Mouse (Mus musculus) gastrocnemius, adult 2 months (tissue): ENCODE measurements at regions not wholly inside any gene's neighbourhood (a gene's known extent, or its start where the extent isn't known, plus 50 kb on each side); places are given as distances from the start of the nearest gene placed in this dataset.

ENCODE experiments used
- DNase-seq: peaks from one replicate; pipeline ENCODE4 v3.0.0; 2022
- H3K27ac ChIP-seq: fragments of 200-600 bp; 2 replicates; pipeline ENCODE4 v1.8.1; 2022; ENCODE audit warnings: mild to moderate bottlenecking
- H3K4me3 ChIP-seq: fragments of 200-600 bp; 2 replicates; pipeline ENCODE4 v1.8.1; 2022; ENCODE audit warnings: mild to moderate bottlenecking, moderate library complexity
- CTCF ChIP-seq: fragments of 200-600 bp; IDR thresholded peaks from 2 replicates; pipeline ENCODE4 v1.8.1; 2022; ENCODE audit warnings: antibody characterized with exemption, mild to moderate bottlenecking, moderate library complexity
- intact Hi-C: fragments of 180-260 bp; cut with DNase I; formaldehyde crosslinking; loops from one replicate; pipeline ENCODE4 v1.15.1; 2025

GRCm38 (mm10) chr6:11647651-11648050 is 259.6 kb downstream of the Ndufa4 start:
- TF ChIP-seq CTCF = no peak
- Histone ChIP-seq H3K4me3 (no peak overlapping the region), H3K27ac (no peak overlapping the region)
- no peak for DNase-seq
- intact Hi-C loops = no loop called here

GRCm38 (mm10) chr6:11613331-11613730 is 294.0 kb downstream of the Ndufa4 start:
- Histone ChIP-seq H3K4me3 (no peak overlapping the region), H3K27ac (no peak overlapping the region)
- intact Hi-C loops = no loop called here
- DNase-seq = no peak
- TF ChIP-seq CTCF = no peak

GRCm38 (mm10) chr6:11608214-11608613 is 299.1 kb downstream of the Ndufa4 start:
- no peak for DNase-seq
- Histone ChIP-seq H3K4me3 (no peak overlapping the region), H3K27ac (no peak overlapping the region)
- intact Hi-C loops = no loop called here
- no peak for TF ChIP-seq CTCF

GRCm38 (mm10) chr6:11607696-11608095 is 299.6 kb downstream of the Ndufa4 start:
- Histone ChIP-seq H3K4me3 (no peak overlapping the region), H3K27ac (no peak overlapping the region)
- intact Hi-C loops = no loop called here
- TF ChIP-seq CTCF = no peak
- DNase-seq = no peak

GRCm38 (mm10) chr6:11606055-11606454 is 301.2 kb downstream of the Ndufa4 start:
- no peak for DNase-seq
- Histone ChIP-seq H3K4me3 (no peak overlapping the region), H3K27ac (no peak overlapping the region)
- intact Hi-C loops = no loop called here
- no peak for TF ChIP-seq CTCF

- intact Hi-C loops = no loop called here
- Histone ChIP-seq H3K27ac (no peak overlapping the region), H3K4me3 (no peak overlapping the region)
- no peak for DNase-seq
- no peak for TF ChIP-seq CTCF
These were observed 301.8 kb downstream of the Ndufa4 start for GRCm38 (mm10) chr6:11605526-11605925.

- H3K4me3 ChIP-seq = no peak overlapping the region
- no peak overlapping the region for H3K27ac ChIP-seq
- no peak for DNase-seq
- TF ChIP-seq CTCF = no peak
- intact Hi-C loops = no loop called here
These were observed 312.4 kb downstream of the Ndufa4 start for GRCm38 (mm10) chr6:11594936-11595335.

GRCm38 (mm10) chr6:11593583-11594271 is 313.6 kb downstream of the Ndufa4 start:
- Histone ChIP-seq H3K4me3 (peak overlapping the region; percentile 62), H3K27ac (0 out of 2 replicates have a peak overlapping the region, but pooled peaks have one; percentile 31)
- DNase-seq = no peak
- intact Hi-C loops = no loop called here
- TF ChIP-seq CTCF = peak; percentile 20; the same call in 1 of the 2 replicates

- no peak for TF ChIP-seq CTCF
- Histone ChIP-seq H3K27ac (no peak overlapping the region), H3K4me3 (no peak overlapping the region)
- DNase-seq = no peak
- intact Hi-C loops = no loop called here
These were observed 331.2 kb downstream of the Ndufa4 start for GRCm38 (mm10) chr6:11576091-11576490.

- intact Hi-C loops = no loop called here
- no peak overlapping the region for H3K27ac ChIP-seq
- no peak for TF ChIP-seq CTCF
- no peak overlapping the region for H3K4me3 ChIP-seq
- no peak for DNase-seq
These were observed 342.1 kb downstream of the Ndufa4 start for GRCm38 (mm10) chr6:11565246-11565645.

GRCm38 (mm10) chr6:11550473-11550872 is 356.8 kb downstream of the Ndufa4 start:
- TF ChIP-seq CTCF = no peak
- intact Hi-C loops = no loop called here
- Histone ChIP-seq H3K27ac (no peak overlapping the region), H3K4me3 (no peak overlapping the region)
- DNase-seq = no peak

GRCm38 (mm10) chr6:11547318-11547717 is 360.0 kb downstream of the Ndufa4 start:
- intact Hi-C loops = no loop called here
- no peak for TF ChIP-seq CTCF
- H3K27ac ChIP-seq = no peak overlapping the region
- H3K4me3 ChIP-seq = no peak overlapping the region
- no peak for DNase-seq

- Histone ChIP-seq H3K27ac (no peak overlapping the region), H3K4me3 (no peak overlapping the region)
- intact Hi-C loops = no loop called here
- no peak for DNase-seq
- TF ChIP-seq CTCF = no peak
These were observed 372.1 kb downstream of the Ndufa4 start for GRCm38 (mm10) chr6:11534930-11535880.
